ENCODE assay signal across 29 mouse cellular contexts in the genomic region with DNA sequence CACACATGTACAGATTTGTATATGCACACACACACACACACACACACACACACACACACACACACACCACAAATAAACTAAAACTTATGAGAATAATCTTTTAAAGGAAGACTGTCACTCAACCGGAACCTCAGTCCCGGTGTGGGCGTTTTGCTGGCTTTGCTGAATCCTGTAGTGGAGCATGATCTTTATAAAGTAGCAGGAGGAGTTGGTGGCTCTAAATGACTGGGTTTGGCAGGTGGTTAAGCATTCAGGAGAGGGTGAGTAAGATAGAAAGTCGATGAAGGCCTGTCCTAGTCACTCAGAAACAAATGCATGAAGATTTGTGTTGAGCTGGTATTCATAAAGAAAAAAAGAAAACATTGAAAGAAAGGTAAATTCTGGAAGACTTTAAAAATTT.
"Had no signal": no experiment of that assay in that cellular context is flagged by ENCODE, and none has a peak within 500 bp of the region (broad histone marks: within the 10 kb centered on the region; RNA-seq: fewer than 3 reads in every experiment).

No protein-coding gene starts in this region.

- H3K9me3 ChIP-seq: heart, embryonic 10.5 days; heart, embryonic 12.5 days; hindbrain, embryonic 10.5 days; hindbrain, embryonic 12.5 days; intestine, embryonic 15.5 days; kidney, embryonic 15.5 days; limb, embryonic 13.5 days; limb, embryonic 15.5 days; liver, embryonic 12.5 days had no signal

- H3K4me2 ChIP-seq: heart, embryonic 12.5 days; hindbrain, embryonic 12.5 days; hindbrain, embryonic 14.5 days; intestine, embryonic 15.5 days; kidney, embryonic 15.5 days; limb, embryonic 13.5 days; limb, embryonic 15.5 days; liver, embryonic 12.5 days had no signal

- H3K36me3 ChIP-seq: heart, embryonic 10.5 days; heart, embryonic 12.5 days; hindbrain, embryonic 10.5 days; hindbrain, embryonic 12.5 days; intestine, embryonic 15.5 days; kidney, embryonic 15.5 days; limb, embryonic 13.5 days; limb, embryonic 15.5 days; liver, embryonic 12.5 days had no signal

- H3K27ac ChIP-seq: gastrocnemius, adult 2 months; heart, embryonic 10.5 days; hindbrain, embryonic 10.5 days; hindbrain, embryonic 12.5 days; hindbrain, embryonic 14.5 days; intestine, embryonic 15.5 days; kidney, embryonic 15.5 days; kidney, postnatal 0 days; left cerebral cortex, adult 2 months; limb, embryonic 13.5 days; limb, embryonic 15.5 days; liver, embryonic 12.5 days; liver, embryonic 14.5 days had no signal

- ATAC-seq: hindbrain, embryonic 16.5 days; inflammation-experienced regulatory T-cells, adult 6 months; intestine, embryonic 15.5 days; liver, embryonic 12.5 days had no signal

- H3K4me3 ChIP-seq: gastrocnemius, adult 2 months; heart, embryonic 10.5 days; heart, embryonic 12.5 days; hindbrain, embryonic 10.5 days; hindbrain, embryonic 12.5 days; intestine, embryonic 15.5 days; kidney, embryonic 15.5 days; left cerebral cortex, adult 2 months; limb, embryonic 13.5 days; limb, embryonic 15.5 days; liver, embryonic 12.5 days had no signal

- H3K27me3 ChIP-seq: heart, embryonic 12.5 days; hindbrain, embryonic 12.5 days; intestine, embryonic 15.5 days; kidney, embryonic 15.5 days; limb, embryonic 13.5 days; limb, embryonic 15.5 days; liver, embryonic 12.5 days had no signal

- DNase-seq: gastrocnemius, adult 2 months; gastrocnemius, postnatal 10 days; gastrocnemius, postnatal 25 days; heart, adult 18-20 months; heart, postnatal 10 days; heart, postnatal 4 days; kidney, adult 11 months; kidney, adult 2 months; kidney, adult 9 months; kidney, postnatal 14 days; kidney, postnatal 36 days; layer of hippocampus, adult 9-11 months; layer of hippocampus, postnatal 36 days; left cerebral cortex, postnatal 4 days had no signal

- H3K4me1 ChIP-seq: heart, embryonic 10.5 days; hindbrain, embryonic 10.5 days; hindbrain, embryonic 12.5 days; intestine, embryonic 15.5 days; kidney, embryonic 15.5 days; limb, embryonic 13.5 days; limb, embryonic 15.5 days; liver, embryonic 12.5 days had no signal

- H3K9ac ChIP-seq: heart, embryonic 12.5 days; hindbrain, embryonic 12.5 days; hindbrain, embryonic 14.5 days; intestine, embryonic 15.5 days; kidney, embryonic 15.5 days; limb, embryonic 13.5 days; limb, embryonic 15.5 days; liver, embryonic 12.5 days; liver, embryonic 14.5 days had no signal
